Mouse (Mus musculus) megakaryocyte, embryonic 14.5 days (primary cell): ENCODE measurements around the gene Saxo1.

ENCODE experiments used
- FLI1 ChIP-seq: IDR thresholded peaks from 2 replicates; pipeline ENCODE4 v1.6.1; 2012; ENCODE audit warnings: low read length, inconsistent platforms, mixed read lengths
- GATA1 ChIP-seq: IDR thresholded peaks from 3 replicates; pipeline ENCODE4 v1.6.1; 2012; ENCODE audit warnings: mixed read lengths, low read length, inconsistent platforms, borderline replicate concordance

DNA sequence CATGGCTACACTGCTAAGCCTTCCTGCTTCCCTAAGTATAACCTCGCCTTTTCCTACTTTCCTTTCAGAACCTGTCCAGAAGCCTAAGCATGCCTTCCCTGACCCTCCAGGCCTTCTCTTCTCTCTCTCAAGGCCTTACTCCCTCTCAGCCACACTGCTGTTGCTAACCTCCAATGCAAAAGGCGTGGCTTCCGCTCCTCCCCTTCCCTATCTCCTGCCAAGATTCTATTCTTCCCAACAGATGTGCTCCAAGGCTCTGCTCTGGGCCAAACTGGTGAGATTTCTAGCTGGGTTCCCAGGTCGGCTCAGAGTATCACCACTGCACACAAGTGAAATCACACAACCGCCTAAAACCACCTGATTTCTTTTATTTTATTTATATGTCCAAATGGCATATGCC, 69.0 kb downstream of the Saxo1 start:
- TF ChIP-seq GATA1 = no peak
- TF ChIP-seq FLI1 = no peak
